Mouse (Mus musculus) olfactory bulb, adult 2 months (tissue): ENCODE results near the gene Ahdc1.

ENCODE experiments used
- CTCF ChIP-seq: fragments of 200-500 bp; IDR thresholded peaks from 2 replicates; pipeline ENCODE4 v1.5.1; 2012; ENCODE audit warnings: low read depth, mild to moderate bottlenecking, low read length, moderate library complexity; ENCODE audit not compliant: insufficient read depth
- POLR2A ChIP-seq: fragments of 200-500 bp; IDR thresholded peaks from 2 replicates; pipeline ENCODE4 v1.6.1; 2012; ENCODE audit warnings: mild to moderate bottlenecking, low read depth, low read length, moderate library complexity; ENCODE audit not compliant: insufficient read depth

DNA sequence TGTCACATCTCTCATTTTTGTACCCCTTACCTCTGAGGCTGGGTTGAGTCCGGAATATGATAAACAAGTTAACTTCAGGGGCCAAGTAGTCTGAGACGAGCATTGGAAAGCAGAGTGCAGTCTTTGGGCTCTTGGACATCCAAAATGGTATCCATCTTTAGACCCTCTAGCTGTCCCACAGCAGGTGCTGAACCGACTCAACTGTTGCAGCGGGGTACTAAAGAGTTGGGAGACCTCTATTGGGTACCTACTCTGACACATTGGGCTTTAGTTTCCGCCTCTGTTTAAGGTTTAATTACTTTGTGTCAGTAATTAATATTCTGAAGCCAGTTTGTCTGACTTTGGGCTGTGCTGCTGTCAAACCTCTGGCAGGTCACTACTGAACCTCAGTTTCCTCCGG, 26.7 kb downstream of the Ahdc1 start:
- no peak for TF ChIP-seq POLR2A
- TF ChIP-seq CTCF = no peak
